Mouse (Mus musculus) adrenal gland, postnatal 36 days (tissue): ENCODE results near the gene Glis3. TPM values are rescaled to one million over a fixed set of nuclear protein-coding genes. Genes with fewer than 3 reads are reported as not detected.

Experiments
- DNase-seq, 2 experiments: peaks; one replicate each; pipeline ENCODE4 v3.0.0; 2021; ENCODE audit warnings: mixed read lengths in 1 of 2
- total RNA-seq, 2 experiments: library from RNA; stranded (reverse); gene quantifications; 2 replicates each; pipeline ENCODE4 v1.2.3; 2021

Gene Glis3
- total RNA-seq, 2 experiments from 2014 or later = 10.5 to 12.1 TPM

DNA sequence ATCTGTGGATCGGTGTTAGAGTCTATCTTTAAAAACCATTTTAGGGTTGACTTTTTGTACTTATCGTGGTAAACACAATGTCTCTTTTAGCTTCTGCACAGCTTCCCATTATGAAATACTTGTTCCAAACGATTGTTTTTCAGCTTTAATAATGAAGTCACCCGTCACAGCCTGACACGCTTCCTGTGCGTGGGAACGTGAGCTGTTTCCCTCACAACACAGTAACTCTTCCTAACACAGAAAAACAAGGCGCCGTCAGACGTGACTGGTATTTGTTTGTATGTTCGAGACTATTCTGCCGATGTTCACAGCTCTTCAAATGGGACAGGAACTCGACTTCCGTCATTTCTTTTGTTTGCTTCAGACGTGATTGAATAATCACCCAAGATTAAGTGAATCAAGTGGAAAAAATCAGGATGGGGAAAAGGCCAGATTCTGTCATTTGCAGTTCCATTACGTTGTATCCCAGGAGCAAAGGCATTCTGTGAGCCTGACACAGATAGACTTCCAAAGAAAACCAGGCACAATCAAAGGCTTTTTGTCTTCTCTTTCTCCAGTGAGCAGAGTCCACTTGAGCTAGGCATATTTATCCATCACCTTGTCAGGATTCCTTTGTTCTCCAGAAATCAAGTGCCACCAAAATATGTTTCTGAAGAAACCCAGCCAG is 351.3 kb downstream of the Glis3 start:
- DNase-seq = peak in 1 of 2 experiments; percentile 4

GRCm38 (mm10) chr19:28327536-28327935 is 352.3 kb downstream of the Glis3 start:
- DNase-seq = no peak

- no peak for DNase-seq
Measured at GRCm38 (mm10) chr19:28306036-28306435, 373.8 kb downstream of the Glis3 start.

DNA sequence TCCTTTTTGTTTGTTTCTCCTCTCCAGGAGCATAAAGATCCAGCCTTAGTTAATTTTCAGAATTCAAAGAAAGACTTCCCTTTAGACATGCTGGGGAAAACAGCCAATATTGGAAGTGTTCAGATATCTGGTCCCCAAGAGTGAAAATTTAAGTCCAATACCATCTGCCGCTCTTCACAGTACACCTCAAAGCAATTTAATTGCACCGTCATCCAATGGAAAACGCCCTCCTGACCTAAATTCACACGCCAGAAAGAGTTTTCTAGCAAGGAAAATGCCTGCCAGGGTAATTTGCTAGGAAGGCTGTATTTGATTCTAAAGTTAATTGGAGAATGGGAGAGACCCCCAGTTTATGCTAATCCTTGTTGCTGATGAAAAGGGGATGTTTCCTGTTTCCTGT is 374.4 kb downstream of the Glis3 start:
- no peak for DNase-seq

GRCm38 (mm10) chr19:28302831-28303242 is 377.0 kb downstream of the Glis3 start:
- no peak for DNase-seq

GRCm38 (mm10) chr19:28300226-28300625 is 379.7 kb downstream of the Glis3 start:
- peak; percentile 18 to 38 for DNase-seq

- peak; percentile 32 to 36 for DNase-seq
Measured at GRCm38 (mm10) chr19:28299211-28299775, 380.6 kb downstream of the Glis3 start.

- no peak for DNase-seq
Measured at GRCm38 (mm10) chr19:28298669-28299068, 381.2 kb downstream of the Glis3 start.

DNA sequence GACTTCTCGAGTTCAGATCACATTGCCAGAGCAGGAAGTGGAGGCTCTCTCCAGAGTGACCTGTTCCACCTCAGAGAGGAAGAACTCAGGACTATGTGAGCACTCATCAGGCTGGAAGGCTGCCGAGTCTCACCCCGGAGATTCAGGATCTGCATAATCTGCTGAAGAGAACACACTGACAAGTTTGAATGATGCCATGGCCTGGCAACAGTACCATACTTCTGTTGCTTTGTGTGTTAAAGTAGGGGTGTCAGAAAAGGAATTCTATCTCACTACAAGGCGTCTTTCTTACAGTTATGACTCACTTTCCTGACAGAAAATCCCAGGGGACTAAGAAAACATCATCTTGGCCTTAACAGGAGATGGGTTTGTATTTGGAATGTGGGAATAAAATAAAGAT is 388.3 kb downstream of the Glis3 start:
- DNase-seq = no peak

- DNase-seq = no peak
Measured at GRCm38 (mm10) chr19:28289457-28289856, 390.4 kb downstream of the Glis3 start.

- DNase-seq = no peak
Measured at GRCm38 (mm10) chr19:28287431-28287830, 392.4 kb downstream of the Glis3 start.

GRCm38 (mm10) chr19:28284098-28284569 is 395.7 kb downstream of the Glis3 start:
- DNase-seq = no peak

GRCm38 (mm10) chr19:28283241-28284097 is 396.4 kb downstream of the Glis3 start:
- no peak for DNase-seq

- DNase-seq = no peak
Measured at GRCm38 (mm10) chr19:28281405-28281804, 398.5 kb downstream of the Glis3 start.

GRCm38 (mm10) chr19:28277104-28277503 is 402.8 kb downstream of the Glis3 start:
- DNase-seq = no peak

DNA sequence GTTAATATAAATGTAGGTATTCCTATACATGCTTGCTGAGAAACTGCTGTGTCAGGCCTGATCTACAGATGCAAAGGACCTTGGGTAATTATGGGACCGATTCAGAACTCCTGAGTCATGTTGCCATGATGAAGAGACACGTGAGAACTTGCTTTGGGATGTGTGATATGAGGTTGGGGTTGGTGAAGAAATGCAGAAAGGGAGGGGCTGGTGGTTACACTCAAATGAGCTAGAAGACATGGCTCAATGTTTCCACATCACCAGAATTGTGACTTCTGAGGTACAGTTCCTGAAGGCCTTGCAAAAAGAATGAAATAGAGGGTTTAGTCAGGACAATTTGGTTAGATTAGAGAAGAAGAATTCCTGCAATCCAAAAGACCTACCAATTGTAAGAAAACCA is 405.4 kb downstream of the Glis3 start:
- no peak for DNase-seq

GRCm38 (mm10) chr19:28273946-28274345 is 405.9 kb downstream of the Glis3 start:
- DNase-seq = no peak

DNA sequence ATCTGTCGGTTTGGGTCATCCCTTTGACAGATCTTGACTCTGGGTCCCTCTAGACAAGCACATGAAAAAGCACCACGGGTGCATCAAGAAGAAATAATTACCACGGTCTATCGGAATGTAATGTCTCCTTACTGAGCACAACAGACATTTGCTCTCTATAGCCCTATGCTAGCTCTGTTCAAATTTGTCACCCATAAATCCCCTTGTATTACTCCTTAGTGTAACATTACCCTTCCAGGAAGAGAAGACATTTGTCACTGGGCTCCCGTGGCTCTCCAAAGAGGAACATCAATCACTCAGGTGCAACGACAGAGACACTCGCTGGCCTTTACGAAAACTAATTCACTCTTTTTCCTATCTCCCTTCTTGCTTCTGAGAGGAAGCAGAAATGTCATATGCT is 413.0 kb downstream of the Glis3 start:
- DNase-seq = no peak

- no peak for DNase-seq
Measured at GRCm38 (mm10) chr19:28265776-28266175, 414.1 kb downstream of the Glis3 start.

DNA sequence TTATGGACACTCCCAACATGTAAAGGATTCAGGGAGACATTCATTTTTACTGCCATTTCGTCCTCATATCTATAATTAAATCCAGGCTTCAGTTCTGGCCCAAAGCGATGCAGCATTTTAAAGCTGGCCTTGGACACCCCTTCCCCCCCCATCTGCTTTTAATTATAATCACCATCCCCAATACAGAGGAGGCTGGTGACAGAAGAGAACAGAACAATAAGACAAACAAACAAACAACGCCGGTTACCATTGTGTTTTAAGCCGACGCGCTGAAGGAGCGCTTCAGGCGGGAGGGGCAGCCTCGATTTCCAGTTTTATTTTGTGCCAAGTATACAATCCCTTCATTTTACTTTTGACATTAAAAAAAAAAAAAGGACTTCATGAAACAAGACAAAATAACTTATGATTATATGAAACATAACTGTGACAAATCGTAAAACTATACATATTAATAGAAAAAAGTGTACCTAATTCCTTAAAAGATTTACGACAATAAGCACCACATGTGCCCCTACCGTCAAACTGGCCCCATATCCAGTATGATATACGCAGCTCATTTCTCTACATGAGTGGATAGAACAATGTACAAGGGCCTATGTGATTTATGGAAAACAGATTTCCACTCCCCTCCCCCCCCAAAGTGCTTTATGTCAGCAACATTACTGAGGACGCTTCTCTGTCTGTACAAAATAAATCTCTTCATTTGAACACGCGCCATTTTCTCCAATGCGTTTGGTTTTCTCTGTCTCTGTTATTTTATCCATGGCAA is 420.8 kb downstream of the Glis3 start:
- DNase-seq = no peak

DNA sequence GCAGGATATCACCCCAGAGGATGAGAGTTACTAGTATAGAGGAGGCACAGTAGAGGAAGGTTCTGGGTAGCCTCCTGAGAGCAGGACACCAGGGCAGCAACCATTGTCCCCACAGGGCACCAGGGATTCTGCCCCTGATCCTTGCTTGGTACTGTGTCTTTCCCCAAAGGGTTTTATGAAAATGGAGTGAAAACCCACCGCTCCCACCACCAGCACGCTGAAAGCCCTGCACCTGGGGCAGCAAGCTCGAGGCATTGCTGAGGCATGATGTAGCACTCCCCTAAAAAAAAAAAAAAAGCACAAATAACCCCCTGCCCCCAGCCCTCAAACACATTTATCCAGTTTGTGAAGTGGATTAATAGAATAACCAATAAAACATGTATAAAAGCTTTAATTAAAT is 421.4 kb downstream of the Glis3 start:
- no peak for DNase-seq

GRCm38 (mm10) chr19:28247345-28247744 is 432.5 kb downstream of the Glis3 start:
- no peak for DNase-seq
